Mouse (Mus musculus) layer of hippocampus, adult 9-11 months (tissue): ENCODE results near the gene Pgf.
A peak's percentile ranks its signal among the peaks of the same experiment; 100 is the strongest.

Experiments used
- DNase-seq: peaks from one replicate; pipeline ENCODE4 v3.0.0; 2022

Pgf gene

GRCm38 (mm10) chr12:85186361-85186760 lies 8.8 kb upstream of the Pgf start:
- no peak for DNase-seq

GRCm38 (mm10) chr12:85185810-85186209 lies 8.2 kb upstream of the Pgf start:
- no peak for DNase-seq

GRCm38 (mm10) chr12:85184118-85184517 lies 6.5 kb upstream of the Pgf start:
- no peak for DNase-seq

GRCm38 (mm10) chr12:85182898-85183297 lies 5.3 kb upstream of the Pgf start:
- no peak for DNase-seq

GRCm38 (mm10) chr12:85182345-85182643 lies 4.7 kb upstream of the Pgf start:
- DNase-seq = no peak

- DNase-seq = no peak
Observed at GRCm38 (mm10) chr12:85181475-85182344, 4.1 kb upstream of the Pgf start.

GRCm38 (mm10) chr12:85178294-85178693 lies 704 bp upstream of the Pgf start:
- DNase-seq = no peak

- no peak for DNase-seq
Observed at GRCm38 (mm10) chr12:85176846-85177523, 605 bp downstream of the Pgf start.

GRCm38 (mm10) chr12:85175926-85176845 lies 1.4 kb downstream of the Pgf start:
- no peak for DNase-seq

- no peak for DNase-seq
Observed at GRCm38 (mm10) chr12:85175087-85175675, 2.4 kb downstream of the Pgf start.

- DNase-seq = no peak
Observed at GRCm38 (mm10) chr12:85174016-85174415, 3.6 kb downstream of the Pgf start.

GRCm38 (mm10) chr12:85170948-85171307 lies 6.7 kb downstream of the Pgf start:
- DNase-seq = no peak

GRCm38 (mm10) chr12:85170284-85170947 lies 7.2 kb downstream of the Pgf start:
- DNase-seq = no peak

- no peak for DNase-seq
Observed at GRCm38 (mm10) chr12:85169877-85170276, 7.7 kb downstream of the Pgf start.

GRCm38 (mm10) chr12:85169117-85169858 lies 8.3 kb downstream of the Pgf start:
- peak; percentile 84 for DNase-seq

- no peak for DNase-seq
Observed at GRCm38 (mm10) chr12:85166631-85167030, 11.0 kb downstream of the Pgf start.

GRCm38 (mm10) chr12:85164996-85165395 lies 12.6 kb downstream of the Pgf start:
- no peak for DNase-seq

GRCm38 (mm10) chr12:85159592-85159991 lies 18.0 kb downstream of the Pgf start:
- no peak for DNase-seq

- DNase-seq = no peak
Observed at GRCm38 (mm10) chr12:85158801-85159200, 18.8 kb downstream of the Pgf start.

GRCm38 (mm10) chr12:85157797-85158460 lies 19.7 kb downstream of the Pgf start:
- no peak for DNase-seq

GRCm38 (mm10) chr12:85156324-85156723 lies 21.3 kb downstream of the Pgf start:
- DNase-seq = no peak
